In the genomic region with DNA sequence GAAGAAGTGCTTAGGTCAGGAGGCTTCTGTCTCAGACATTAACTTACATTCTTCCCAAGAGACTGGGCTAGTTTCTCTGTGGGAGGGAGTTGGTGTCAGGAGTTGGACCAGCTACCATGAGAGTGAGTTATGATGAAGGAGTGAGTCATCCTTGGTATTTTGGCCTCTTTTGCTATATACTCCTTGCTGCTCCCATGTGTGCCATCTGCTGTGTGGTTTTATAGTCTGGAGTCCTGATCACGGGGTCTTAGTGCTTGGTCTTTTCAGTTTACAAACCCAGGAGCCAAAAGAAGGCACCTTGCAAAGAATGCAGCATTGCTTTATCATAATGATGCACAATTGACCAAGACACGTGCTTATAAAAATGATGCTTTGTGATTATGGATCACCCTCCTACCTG, we compare ENCODE assay signal across 8 mouse cellular contexts.
DNase-seq lines count a peak whose midpoint lies in the region; ATAC-seq lines count a peak whose summit lies in the region.
"Had no signal": no experiment of that assay in that cellular context is flagged by ENCODE, and none has a peak within 500 bp of the region (broad histone marks: within the 10 kb centered on the region; RNA-seq: fewer than 3 reads in every experiment).

No protein-coding gene starts in this region.

- ATAC-seq in frontal cortex, adult (ENCODE audit: low TSS enrichment): peak; percentile 98

- no peak for DNase-seq in frontal cortex, postnatal 14 days (ENCODE audit: low spot score in 2 of 2)
- DNase-seq in right cerebral cortex, adult 18-20 months: peak; percentile 74
- no peak for DNase-seq in right cerebral cortex, postnatal 10 days (ENCODE audit: low spot score in 2 of 2)
- peak; percentile 87 for DNase-seq in brain, adult 2 months (ENCODE audit: low read depth, low spot score)
- DNase-seq in telencephalon, adult 2 months (ENCODE audit: low read depth, low spot score): peak; percentile 80
- no peak for DNase-seq in MN1 (ENCODE audit: low spot score)
- DNase-seq: kidney, adult 2 months had no signal

Comparison
In these comparisons a context has a peak if more than half of its experiments do, and no peak if none do; other contexts are left out.
1. DNase-seq: peak in right cerebral cortex, adult 18-20 months (single experiment), brain, adult 2 months (single experiment) and telencephalon, adult 2 months (single experiment); none in frontal cortex, postnatal 14 days (0 of 2), right cerebral cortex, postnatal 10 days (0 of 2) and MN1 (single experiment).